Mouse (Mus musculus) MEL (cell line): Measurements from ENCODE around the gene BC024978.

ENCODE experiments used
- CTCF ChIP-seq, 3 experiments: IDR thresholded peaks in 2 of 3; conservative IDR thresholded peaks in 1 of 3; 2 replicates each; pipeline ENCODE4 v1.5.1; 2011 to 2012; ENCODE audit warnings: low read length in 3 of 3, low read depth in 2 of 3, mild to moderate bottlenecking in 2 of 3, improper control_type of control experiment in 1 of 3, inconsistent platforms in 1 of 3, mixed read lengths in 1 of 3, moderate library complexity in 1 of 3; ENCODE audit not compliant: control insufficient read depth in 1 of 3, insufficient read depth in 1 of 3, poor library complexity in 1 of 3, severe bottlenecking in 1 of 3
- ELF1 ChIP-seq: IDR thresholded peaks from 2 replicates; pipeline ENCODE4 v1.6.1; 2014; ENCODE audit warnings: low read depth, mild to moderate bottlenecking, inconsistent platforms, low read length, improper control_type of control experiment, moderate library complexity
- EP300 ChIP-seq, 2 experiments: IDR thresholded peaks; 2 replicates each; pipeline ENCODE4 v1.6.1; 2011; ENCODE audit warnings: improper control_type of control experiment in 2 of 2, low read length in 2 of 2, low read depth in 1 of 2, mild to moderate bottlenecking in 1 of 2
- ETS1 ChIP-seq: IDR thresholded peaks from 2 replicates; pipeline ENCODE4 v1.6.1; 2012; ENCODE audit warnings: low read depth, mild to moderate bottlenecking, inconsistent platforms, low read length, improper control_type of control experiment, moderate library complexity
- GATA1 ChIP-seq: IDR thresholded peaks from 2 replicates; pipeline ENCODE4 v1.6.1; 2011; ENCODE audit warnings: low read depth, low read length, improper control_type of control experiment
- JUND ChIP-seq: IDR thresholded peaks from 2 replicates; pipeline ENCODE4 v1.6.1; 2011; ENCODE audit warnings: low read depth, mild to moderate bottlenecking, improper control_type of control experiment, low read length
- MEF2A ChIP-seq: IDR thresholded peaks from 2 replicates; pipeline ENCODE4 v1.6.1; 2014; ENCODE audit warnings: low read depth, mild to moderate bottlenecking, inconsistent platforms, low read length, improper control_type of control experiment; ENCODE audit not compliant: poor library complexity, insufficient replicate concordance, severe bottlenecking; ENCODE audit errors: extremely low read depth
- POLR2A ChIP-seq, 2 experiments: IDR thresholded peaks; 2 replicates each; pipeline ENCODE4 v1.6.1; 2011 to 2012; ENCODE audit warnings: low read length in 2 of 2, mild to moderate bottlenecking in 2 of 2, control low read depth in 1 of 2, improper control_type of control experiment in 1 of 2, low read depth in 1 of 2, moderate library complexity in 1 of 2; ENCODE audit not compliant: control insufficient read depth in 1 of 2, insufficient read depth in 1 of 2, poor library complexity in 1 of 2
- TAL1 ChIP-seq: IDR thresholded peaks from 2 replicates; pipeline ENCODE4 v1.6.1; 2012; ENCODE audit warnings: mild to moderate bottlenecking, inconsistent platforms, low read length, moderate library complexity, mixed read lengths

DNA sequence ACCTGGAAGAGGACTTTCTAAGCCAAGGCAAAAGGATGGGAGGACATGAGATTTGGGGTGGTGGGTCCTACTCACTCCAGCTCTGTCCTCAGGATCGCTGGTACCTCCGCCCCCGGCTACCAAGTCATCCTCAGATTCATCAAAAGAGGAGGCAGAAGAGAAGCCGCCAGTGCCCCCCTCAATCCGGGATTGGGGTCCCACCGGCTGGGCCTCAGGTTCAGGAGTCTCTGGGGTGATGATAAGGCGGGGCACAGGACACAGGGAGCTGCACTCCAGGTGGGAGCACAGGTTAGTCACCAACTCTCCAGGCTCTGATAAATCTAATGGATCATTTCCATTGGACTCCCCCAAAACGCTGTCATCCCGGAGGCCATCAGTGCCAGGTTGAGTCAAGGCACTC, 31.7 kb downstream of the BC024978 start:
- no peak for TF ChIP-seq EP300 (IDR thresholded peaks at IDR 0.05; ENCODE audit: low read depth in 1 of 2, low read length in 2 of 2)
- no peak for TF ChIP-seq POLR2A (IDR thresholded peaks at IDR 0.05; ENCODE audit: control insufficient read depth in 1 of 2, insufficient read depth in 1 of 2, low read depth in 1 of 2, low read length in 2 of 2, poor library complexity in 1 of 2)
- TF ChIP-seq JUND = no peak
- no peak for TF ChIP-seq GATA1
- no peak for TF ChIP-seq ETS1
- TF ChIP-seq ELF1 = no peak
- TF ChIP-seq TAL1 = no peak
- TF ChIP-seq MEF2A = no peak
- no peak for TF ChIP-seq CTCF (IDR thresholded peaks at IDR 0.05 in 2 of 3, conservative IDR thresholded peaks at IDR 0.05 in 1 of 3; ENCODE audit: control insufficient read depth in 1 of 3, insufficient read depth in 1 of 3, low read depth in 2 of 3, low read length in 3 of 3, poor library complexity in 1 of 3, severe bottlenecking in 1 of 3)
